Mouse (Mus musculus) liver, embryonic 16.5 days (tissue): ENCODE results near the gene Awat2. TPM values are rescaled to one million over a fixed set of nuclear protein-coding genes. Genes with fewer than 3 reads are reported as not detected.

Experiments used
- ATAC-seq: fragments of 200-750 bp; cut with Nextera tagmentation; 2 replicates; pipeline ENCODE4 v1.8.0; 2017; ENCODE audit warnings: low read depth, mild to moderate bottlenecking, moderate number of reproducible peaks, moderate library complexity
- H3K27ac ChIP-seq: fragments of 300-500 bp; sonication (generic); 2 replicates; pipeline ENCODE4 v1.5.1; 2014; ENCODE audit warnings: mild to moderate bottlenecking, low read length
- H3K27me3 ChIP-seq: fragments of 300-500 bp; sonication (generic); 2 replicates; pipeline ENCODE4 v1.6.1; 2014; ENCODE audit warnings: low read depth, low read length, mixed read lengths; ENCODE audit not compliant: control insufficient read depth, insufficient read depth
- H3K36me3 ChIP-seq: fragments of 300-500 bp; sonication (generic); 2 replicates; pipeline ENCODE4 v1.6.1; 2014; ENCODE audit warnings: mild to moderate bottlenecking; ENCODE audit not compliant: control insufficient read depth, insufficient read depth
- H3K4me1 ChIP-seq: fragments of 300-500 bp; sonication (generic); 2 replicates; pipeline ENCODE4 v1.6.1; 2014; ENCODE audit warnings: low read depth, low read length, mixed read lengths; ENCODE audit not compliant: control insufficient read depth
- H3K4me2 ChIP-seq: fragments of 300-500 bp; sonication (generic); 2 replicates; pipeline ENCODE4 v1.6.1; 2014; ENCODE audit warnings: low read depth, low read length, mixed read lengths
- H3K4me3 ChIP-seq: fragments of 300-500 bp; sonication (generic); 2 replicates; pipeline ENCODE4 v1.5.1; 2014; ENCODE audit warnings: low read depth, mild to moderate bottlenecking, low read length
- H3K9ac ChIP-seq: fragments of 300-500 bp; sonication (generic); 2 replicates; pipeline ENCODE4 v1.6.1; 2014; ENCODE audit warnings: low read depth, low read length
- H3K9me3 ChIP-seq: fragments of 300-500 bp; sonication (generic); replicated peaks from 2 replicates; pipeline ENCODE4 v1.6.1; 2016; ENCODE audit warnings: low read length; ENCODE audit not compliant: control insufficient read depth
- WGBS: fragments of 180-500 bp; shearing (Covaris S2); extraction: QIAGEN DNeasy Blood & Tissue Kit; methylation state at CpG from one replicate; pipeline ENCODE4 v1.1.7; 2014; ENCODE audit not compliant: insufficient replicate concordance; 5-methylcytosine and 5-hydroxymethylcytosine counted together
- polyA plus RNA-seq: library from polyadenylated mRNA; unstranded; fragments of >200 nt; fragmentation: Nextera tagmentation; extraction: Ambion mirVana; gene quantifications from 2 replicates; pipeline ENCODE4 v1.2.1, GENCODE M21; 2015

Gene Awat2
- polyA plus RNA-seq, 1 experiment from 2014 or later, result 0.09 TPM

- H3K9ac ChIP-seq, result no peak overlapping the region
- H3K36me3 ChIP-seq, result no peaks in the 10 kb centered on the region
- no peak overlapping the region for H3K27ac ChIP-seq
- no peak for ATAC-seq
- no peak overlapping the region for H3K4me3 ChIP-seq
- no peaks in the 10 kb centered on the region for H3K4me1 ChIP-seq
- no peaks in the 10 kb centered on the region for H3K27me3 ChIP-seq
- H3K4me2 ChIP-seq, result no peak overlapping the region
- 43% methylated on average over 1 of the region's 1 CpGs for WGBS
- H3K9me3 ChIP-seq, result no peaks in the 10 kb centered on the region
Observed at GRCm38 (mm10) chrX:100409245-100409644, 33.3 kb downstream of the Awat2 start.

DNA sequence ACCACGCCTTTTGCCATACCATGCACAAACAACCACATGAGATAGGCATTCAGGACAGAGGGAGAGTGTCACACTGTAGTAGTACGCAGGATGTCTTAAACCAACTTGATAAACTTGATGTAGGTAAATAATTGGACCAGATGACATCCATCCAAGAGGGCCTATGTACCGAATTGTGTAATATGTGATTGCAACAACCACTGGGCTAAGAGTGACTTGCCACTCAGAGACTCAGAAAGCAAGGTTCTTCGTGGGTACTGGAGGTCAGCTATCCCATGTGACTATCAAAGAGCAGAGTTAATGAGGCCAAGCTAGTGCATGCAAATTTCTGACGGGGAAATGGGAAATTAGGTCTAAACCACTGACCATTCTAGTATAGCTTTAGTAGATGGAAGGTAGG is 40.9 kb downstream of the Awat2 start:
- no peak for ATAC-seq
- WGBS, result 66% methylated on average over 5 of the region's 5 CpGs
- no peaks in the 10 kb centered on the region for H3K9me3 ChIP-seq

GRCm38 (mm10) chrX:100400900-100401299 is 41.6 kb downstream of the Awat2 start:
- Histone ChIP-seq H3K27ac (no peak overlapping the region), H3K9me3 (no peaks in the 10 kb centered on the region), H3K4me3 (no peak overlapping the region), H3K4me1 (no peaks in the 10 kb centered on the region), H3K9ac (no peak overlapping the region), H3K4me2 (no peak overlapping the region), H3K27me3 (no peaks in the 10 kb centered on the region; the same call in 1 of the 2 replicates), H3K36me3 (no peaks in the 10 kb centered on the region)
- no peak for ATAC-seq

More for the DNA sequence above, 40.9 kb downstream of the Awat2 start:
- no peak overlapping the region for H3K4me3 ChIP-seq
- no peaks in the 10 kb centered on the region; the same call in 1 of the 2 replicates for H3K27me3 ChIP-seq
- H3K36me3 ChIP-seq, result no peaks in the 10 kb centered on the region
- H3K4me1 ChIP-seq, result no peaks in the 10 kb centered on the region
- no peak overlapping the region for H3K4me2 ChIP-seq
- no peak overlapping the region for H3K9ac ChIP-seq
- H3K27ac ChIP-seq, result no peak overlapping the region

DNA sequence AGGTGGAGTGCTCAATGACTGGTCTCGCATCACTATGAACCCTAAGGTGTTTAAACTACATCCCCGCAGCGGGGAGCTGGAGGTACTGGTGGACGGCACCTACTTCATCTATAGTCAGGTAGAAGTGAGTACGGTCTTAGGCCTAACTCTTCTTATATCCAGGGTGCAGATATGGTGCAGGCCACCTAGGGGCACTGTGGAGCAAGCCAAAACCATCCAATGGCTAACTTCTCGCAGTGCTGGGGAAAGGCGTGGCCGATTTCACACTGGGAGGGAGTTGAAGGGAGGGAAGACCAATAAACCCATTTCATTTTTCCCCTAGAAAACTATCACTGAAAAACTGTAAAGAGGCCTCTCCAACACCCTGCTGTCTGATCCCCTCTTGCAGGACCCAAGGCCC is 47.5 kb downstream of the Awat2 start:
- H3K9ac ChIP-seq, result no peak overlapping the region
- H3K27ac ChIP-seq, result no peak overlapping the region
- no peaks in the 10 kb centered on the region for H3K4me1 ChIP-seq
- H3K4me2 ChIP-seq, result no peak overlapping the region
- H3K9me3 ChIP-seq, result no peaks in the 10 kb centered on the region
- H3K27me3 ChIP-seq, result no peaks in the 10 kb centered on the region; the same call in 1 of the 2 replicates
- 56% methylated on average over 8 of the region's 8 CpGs for WGBS
- no peaks in the 10 kb centered on the region for H3K36me3 ChIP-seq
- no peak overlapping the region for H3K4me3 ChIP-seq
- no peak for ATAC-seq

DNA sequence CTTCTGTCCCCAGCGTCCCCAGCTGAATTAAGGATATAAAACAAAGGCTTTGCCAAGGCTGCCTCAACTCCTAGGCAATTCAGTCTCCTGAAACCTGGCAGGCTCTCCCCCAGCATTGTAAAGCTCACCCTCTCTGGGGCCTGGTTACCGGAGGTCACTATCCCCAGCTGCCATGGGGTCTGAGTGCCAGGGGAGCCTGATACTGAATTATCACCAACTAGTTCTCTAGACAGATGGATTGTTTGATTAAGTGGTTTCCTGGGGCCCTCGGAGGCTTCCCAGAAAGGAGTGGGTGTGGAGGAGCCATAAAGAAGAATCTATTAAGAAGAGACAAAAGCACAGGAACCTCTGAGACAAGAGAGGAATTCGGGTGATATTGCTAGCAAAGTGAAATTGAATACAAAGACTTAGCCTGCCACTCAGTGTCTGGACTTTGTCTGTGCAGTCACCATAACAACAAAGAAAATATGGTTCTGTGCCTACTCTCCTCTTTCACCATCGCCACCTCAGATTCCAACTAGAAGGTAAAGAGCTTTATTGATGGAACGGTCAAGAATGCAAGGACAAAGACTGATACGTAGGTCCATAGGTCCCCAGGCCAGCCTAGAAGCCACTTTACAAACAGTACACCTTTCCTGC is 48.2 kb downstream of the Awat2 start:
- no peak overlapping the region for H3K4me2 ChIP-seq
- H3K27ac ChIP-seq, result no peak overlapping the region
- no peaks in the 10 kb centered on the region for H3K9me3 ChIP-seq
- no peaks in the 10 kb centered on the region for H3K27me3 ChIP-seq
- no peaks in the 10 kb centered on the region for H3K4me1 ChIP-seq
- no peaks in the 10 kb centered on the region for H3K36me3 ChIP-seq
- WGBS, result 57% methylated on average over 7 of the region's 7 CpGs
- H3K9ac ChIP-seq, result no peak overlapping the region
- H3K4me3 ChIP-seq, result no peak overlapping the region
- peak; percentile 47; the same call in 1 of the 2 replicates for ATAC-seq

DNA sequence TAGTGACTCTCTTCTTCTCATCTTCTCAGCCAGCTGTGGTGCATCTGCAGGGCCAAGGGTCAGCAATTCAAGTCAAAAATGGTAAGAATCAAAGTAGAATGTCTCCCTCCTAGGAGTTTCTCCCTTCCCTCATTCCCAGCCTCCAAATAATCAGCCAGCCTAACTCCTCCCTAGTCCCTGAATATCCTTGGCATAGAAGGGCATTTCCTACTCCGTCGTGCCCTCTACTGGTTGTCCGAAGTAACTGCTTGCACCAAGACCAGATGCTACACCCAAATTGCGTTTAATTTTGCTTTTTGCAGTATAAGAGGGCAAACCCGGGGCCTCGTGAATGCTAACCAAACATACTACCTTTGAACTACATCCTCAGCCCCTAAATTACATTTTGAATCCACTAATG is 50.2 kb downstream of the Awat2 start:
- 24% methylated on average over 6 of the region's 6 CpGs for WGBS
- ATAC-seq, result no peak
- no peak overlapping the region for H3K4me3 ChIP-seq
- no peaks in the 10 kb centered on the region for H3K4me1 ChIP-seq
- H3K9me3 ChIP-seq, result no peaks in the 10 kb centered on the region
- no peak overlapping the region for H3K27ac ChIP-seq
- no peak overlapping the region for H3K4me2 ChIP-seq
- H3K9ac ChIP-seq, result no peak overlapping the region
- no peaks in the 10 kb centered on the region for H3K36me3 ChIP-seq
- no peaks in the 10 kb centered on the region for H3K27me3 ChIP-seq

DNA sequence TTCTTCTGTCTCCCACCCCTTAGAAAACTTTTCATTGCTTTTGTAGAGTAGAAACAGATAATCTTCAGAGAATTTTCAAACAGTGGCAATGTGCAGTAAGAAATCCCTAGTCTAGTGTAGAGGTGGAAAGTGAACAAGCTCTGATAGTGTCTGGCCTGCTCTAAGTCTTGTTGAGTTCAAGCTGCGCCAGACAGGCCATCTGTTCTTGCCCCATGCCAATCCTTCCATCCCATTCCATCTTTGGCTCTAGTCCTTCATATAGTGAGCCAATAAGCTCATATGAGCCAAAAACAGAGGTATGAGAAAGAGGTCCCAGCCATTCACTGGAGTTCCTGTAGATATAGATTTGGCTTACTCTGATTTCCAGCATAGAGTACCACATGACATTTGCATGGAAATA is 52.6 kb downstream of the Awat2 start:
- Histone ChIP-seq H3K4me2 (no peak overlapping the region), H3K36me3 (no peaks in the 10 kb centered on the region), H3K9ac (no peak overlapping the region), H3K4me1 (no peaks in the 10 kb centered on the region), H3K9me3 (no peaks in the 10 kb centered on the region), H3K4me3 (no peak overlapping the region), H3K27ac (no peak overlapping the region), H3K27me3 (no peaks in the 10 kb centered on the region)
- WGBS, result 64% methylated on average over 1 of the region's 1 CpGs
- ATAC-seq, result no peak

GRCm38 (mm10) chrX:100356974-100357373 is 85.5 kb downstream of the Awat2 start:
- ATAC-seq, result no peak

More at GRCm38 (mm10) chrX:100356974-100357373, 85.5 kb downstream of the Awat2 start:
- 80% methylated on average over 2 of the region's 2 CpGs for WGBS
- H3K27ac ChIP-seq, result no peak overlapping the region
- no peak overlapping the region for H3K4me3 ChIP-seq
- no peaks in the 10 kb centered on the region for H3K9me3 ChIP-seq
- no peak overlapping the region for H3K9ac ChIP-seq
- H3K4me2 ChIP-seq, result no peak overlapping the region
- H3K36me3 ChIP-seq, result no peaks in the 10 kb centered on the region
- no peaks in the 10 kb centered on the region for H3K4me1 ChIP-seq
- H3K27me3 ChIP-seq, result no peaks in the 10 kb centered on the region; the same call in 1 of the 2 replicates
